Mouse (Mus musculus): ENCODE measurements around the gene Ctnnd2.

- no peak for TF ChIP-seq CTCF (IDR thresholded peaks at IDR 0.05; ENCODE audit: insufficient read depth, low read length)
- no peak for TF ChIP-seq POLR2A (IDR thresholded peaks at IDR 0.05; ENCODE audit: borderline replicate concordance, extremely low read depth, low read depth, low read length)
These were observed 589.8 kb downstream of the Ctnnd2 start for GRCm38 (mm10) chr15:30762211-30762610.

All from lung, adult 2 months (tissue).